9 mouse cellular contexts compared by ENCODE assay signal in genomic region chr16:15084147-15084752, GRCm38 (mm10).
DNase-seq lines count a peak whose midpoint lies in the region; ATAC-seq and TF ChIP-seq lines count a peak whose summit lies in the region.
"Had no signal": no experiment of that assay in that cellular context is flagged by ENCODE, and none has a peak within 500 bp of the region (broad histone marks: within the 10 kb centered on the region; RNA-seq: fewer than 3 reads in every experiment).

No protein-coding gene starts in this region.

- intact Hi-C loops in left cerebral cortex, adult 2 months (cut with DNase I), result no loop called here

- peak overlapping the region; percentile 48 for H3K4me3 ChIP-seq in left cerebral cortex, adult 2 months
- peak overlapping the region; percentile 49 for H3K4me3 ChIP-seq in embryonic facial prominence, embryonic 14.5 days (ENCODE audit: low read depth, low read length)
- H3K4me3 ChIP-seq in intestine, embryonic 16.5 days (ENCODE audit: low read length), result peak overlapping the region; percentile 58
- peak overlapping the region; percentile 54 for H3K4me3 ChIP-seq in neural tube, embryonic 15.5 days (replicated peaks)
- H3K4me3 ChIP-seq: megakaryocyte, embryonic 14.5 days had no signal

- no peak for TF ChIP-seq CTCF in left cerebral cortex, adult 2 months (IDR thresholded peaks at IDR 0.05)

- H3K36me3 ChIP-seq in embryonic facial prominence, embryonic 14.5 days (ENCODE audit: control insufficient read depth, insufficient read depth, low read length), result no peaks in the 10 kb centered on the region
- no peaks in the 10 kb centered on the region for H3K36me3 ChIP-seq in intestine, embryonic 16.5 days (ENCODE audit: control insufficient read depth, insufficient read depth, low read length)
- H3K36me3 ChIP-seq in neural tube, embryonic 15.5 days, result no peaks in the 10 kb centered on the region

- no peak overlapping the region for H3K27ac ChIP-seq in left cerebral cortex, adult 2 months
- H3K27ac ChIP-seq in embryonic facial prominence, embryonic 14.5 days (replicated peaks; ENCODE audit: low read depth, low read length), result peak overlapping the region; percentile 96
- H3K27ac ChIP-seq in intestine, embryonic 16.5 days (ENCODE audit: low read length), result peak overlapping the region; percentile 70
- H3K27ac ChIP-seq in neural tube, embryonic 15.5 days (replicated peaks), result peak overlapping the region; percentile 74; the same call in 1 of the 2 replicates

- H3K27me3 ChIP-seq in embryonic facial prominence, embryonic 14.5 days (replicated peaks; ENCODE audit: control insufficient read depth, insufficient read depth, low read length), result no peaks in the 10 kb centered on the region
- H3K27me3 ChIP-seq in intestine, embryonic 16.5 days (replicated peaks; ENCODE audit: control insufficient read depth, insufficient read depth, low read length), result peaks cover 6% of the 10 kb centered on the region; the same call in 1 of the 2 replicates
- no peaks in the 10 kb centered on the region for H3K27me3 ChIP-seq in neural tube, embryonic 15.5 days (replicated peaks)

- no peak for DNase-seq in left cerebral cortex, adult 2 months (ENCODE audit: extremely low spot score in 1 of 2, low spot score in 2 of 2)
- DNase-seq in left cerebral cortex, adult 11 months (ENCODE audit: low spot score), result no peak
- DNase-seq in embryonic facial prominence, embryonic 14.5 days (ENCODE audit: low spot score), result peak; percentile 56
- DNase-seq in right cerebral cortex, postnatal 14 days, result no peak
- no peak for DNase-seq in urinary bladder, adult 18-20 months (ENCODE audit: low spot score in 2 of 2)
- DNase-seq in c-Kit-positive CD71-positive TER-119-positive erythroid progenitor cells, embryonic 14.5 days (ENCODE audit: low spot score), result no peak

- WGBS in embryonic facial prominence, embryonic 14.5 days, result 14% methylated on average over 10 of the region's 10 CpGs
- 32% methylated on average over 10 of the region's 10 CpGs for WGBS in intestine, embryonic 16.5 days
- WGBS in neural tube, embryonic 15.5 days, result 21% methylated on average over 10 of the region's 10 CpGs

- H3K4me1 ChIP-seq in embryonic facial prominence, embryonic 14.5 days (ENCODE audit: control insufficient read depth, insufficient read depth, low read length), result peaks cover 11% of the 10 kb centered on the region
- H3K4me1 ChIP-seq in intestine, embryonic 16.5 days (ENCODE audit: control insufficient read depth, insufficient read depth, low read length), result peaks cover 7% of the 10 kb centered on the region; the same call in 1 of the 2 replicates
- H3K4me1 ChIP-seq in neural tube, embryonic 15.5 days, result peaks cover 19% of the 10 kb centered on the region
- H3K4me1 ChIP-seq: megakaryocyte, embryonic 14.5 days had no signal

- H3K9me3 ChIP-seq in embryonic facial prominence, embryonic 14.5 days (ENCODE audit: control insufficient read depth, low read length), result no peaks in the 10 kb centered on the region
- no peaks in the 10 kb centered on the region for H3K9me3 ChIP-seq in intestine, embryonic 16.5 days (ENCODE audit: control insufficient read depth, low read length)
- H3K9me3 ChIP-seq in neural tube, embryonic 15.5 days (replicated peaks), result no peaks in the 10 kb centered on the region

- H3K9ac ChIP-seq in embryonic facial prominence, embryonic 14.5 days (ENCODE audit: low read depth, low read length), result peak overlapping the region; percentile 63
- H3K9ac ChIP-seq in intestine, embryonic 16.5 days (ENCODE audit: low read depth, low read length), result peak overlapping the region; percentile 69
- peak overlapping the region; percentile 52; the same call in 1 of the 2 replicates for H3K9ac ChIP-seq in neural tube, embryonic 15.5 days (replicated peaks)

- peak overlapping the region; percentile 75 for H3K4me2 ChIP-seq in embryonic facial prominence, embryonic 14.5 days (ENCODE audit: low read depth, low read length)
- H3K4me2 ChIP-seq in intestine, embryonic 16.5 days (ENCODE audit: low read depth, low read length), result peak overlapping the region; percentile 84
- H3K4me2 ChIP-seq in neural tube, embryonic 15.5 days, result peak overlapping the region; percentile 96

- peak; percentile 70 for ATAC-seq in embryonic facial prominence, embryonic 14.5 days (ENCODE audit: low read depth)
- peak; percentile 42; the same call in 1 of the 2 replicates for ATAC-seq in intestine, embryonic 16.5 days
- peak; percentile 65 for ATAC-seq in neural tube, embryonic 15.5 days (ENCODE audit: low FRiP score)
